Mouse (Mus musculus): Measurements from ENCODE around the gene Plk5.
"Not testable (repeated sequence)": the region's sequence is repeated elsewhere in the genome, so short reads cannot be mapped to it uniquely, and the experiment has no call there.

DNA sequence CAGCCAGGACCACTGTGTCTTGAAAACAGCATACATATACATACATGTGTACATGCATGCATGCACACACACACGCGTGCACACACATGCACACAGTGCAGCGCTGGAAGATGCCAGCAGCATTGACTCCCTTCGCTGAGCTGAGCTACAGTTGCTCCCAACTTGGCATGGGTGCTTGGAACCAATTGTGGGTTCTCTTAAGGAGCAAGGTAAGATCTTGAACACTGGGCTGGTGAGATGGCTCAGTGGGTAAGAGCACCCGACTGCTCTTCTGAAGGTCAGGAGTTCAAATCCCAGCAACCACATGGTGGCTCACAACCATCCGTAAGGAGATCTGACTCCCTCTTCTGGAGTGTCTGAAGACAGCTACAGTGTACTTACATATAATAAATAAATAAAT, 10.3 kb upstream of the Plk5 start:
- not testable (repeated sequence) for TF ChIP-seq GATA1 (IDR thresholded peaks at IDR 0.05; ENCODE audit: borderline replicate concordance, low read length); FLI1 (IDR thresholded peaks at IDR 0.05; ENCODE audit: low read length)
